Mouse (Mus musculus) midbrain, postnatal 0 days (tissue): ENCODE results near the gene Stam. TPM values are rescaled to one million over a fixed set of nuclear protein-coding genes. Genes with fewer than 3 reads are reported as not detected.

ENCODE experiments used
- ATAC-seq: fragments of 200-750 bp; cut with Nextera tagmentation; 2 replicates; pipeline ENCODE4 v1.8.0; 2017; ENCODE audit warnings: moderate number of reproducible peaks, mild to moderate bottlenecking, moderate TSS enrichment, moderate library complexity; ENCODE audit not compliant: low FRiP score
- DNase-seq: peaks from one replicate; pipeline ENCODE4 v3.0.0-alpha.2; 2015; ENCODE audit warnings: low spot score
- H3K27ac ChIP-seq: fragments of 300-500 bp; sonication (generic); 2 replicates; pipeline ENCODE4 v1.5.1; 2014; ENCODE audit warnings: low read depth, mild to moderate bottlenecking, low read length, mixed read lengths
- H3K27me3 ChIP-seq: fragments of 300-500 bp; sonication (generic); 2 replicates; pipeline ENCODE4 v1.6.1; 2014; ENCODE audit warnings: low read length, control low read depth, mixed read lengths; ENCODE audit not compliant: insufficient read depth
- H3K36me3 ChIP-seq: fragments of 300-500 bp; sonication (generic); 2 replicates; pipeline ENCODE4 v1.6.1; 2014; ENCODE audit warnings: low read length, control low read depth, mixed read lengths; ENCODE audit not compliant: insufficient read depth
- H3K4me1 ChIP-seq: fragments of 300-500 bp; sonication (generic); 2 replicates; pipeline ENCODE4 v1.6.1; 2014; ENCODE audit warnings: mild to moderate bottlenecking, control low read depth, antibody characterized with exemption, low read length, mixed read lengths; ENCODE audit not compliant: insufficient read depth
- H3K4me2 ChIP-seq: fragments of 300-500 bp; sonication (generic); 2 replicates; pipeline ENCODE4 v1.6.1; 2014; ENCODE audit warnings: low read depth, mild to moderate bottlenecking, low read length, mixed read lengths; ENCODE audit not compliant: poor library complexity, severe bottlenecking
- H3K4me3 ChIP-seq: fragments of 300-500 bp; sonication (generic); 2 replicates; pipeline ENCODE4 v1.5.1; 2014; ENCODE audit warnings: low read depth, mild to moderate bottlenecking, low read length, moderate library complexity
- H3K9ac ChIP-seq: fragments of 300-500 bp; sonication (generic); replicated peaks from 2 replicates; pipeline ENCODE4 v1.6.1; 2014; ENCODE audit warnings: mild to moderate bottlenecking, low read length, moderate library complexity, mixed read lengths; ENCODE audit not compliant: poor library complexity, severe bottlenecking
- H3K9me3 ChIP-seq: fragments of 300-500 bp; sonication (generic); 2 replicates; pipeline ENCODE4 v1.6.1; 2016; ENCODE audit warnings: low read length, control low read depth
- CTCF ChIP-seq: IDR thresholded peaks from 2 replicates; pipeline ENCODE4 v1.5.1; 2016; ENCODE audit warnings: antibody characterized with exemption, mild to moderate bottlenecking
- WGBS: fragments of 180-500 bp; shearing (Covaris S2); extraction: QIAGEN DNeasy Blood & Tissue Kit; methylation state at CpG from one replicate; pipeline ENCODE4 v1.1.7; 2014; 5-methylcytosine and 5-hydroxymethylcytosine counted together
- polyA plus RNA-seq: library from polyadenylated mRNA; unstranded; fragments of >200 nt; fragmentation: Nextera tagmentation; extraction: Ambion mirVana; gene quantifications from 2 replicates; pipeline ENCODE4 v1.2.1, GENCODE M21; 2015
- total RNA-seq: library from RNA; depleted of rRNA; stranded (reverse); fragments of >200 nt; gene quantifications from 2 replicates; pipeline ENCODE4 v1.2.3, GENCODE M21; 2014

Gene Stam
- total and polyA plus RNA-seq, 2 experiments from 2014 or later: 93.8 to 104 TPM

- DNase-seq: no peak
- no peak overlapping the region for H3K4me2 ChIP-seq
Observed at GRCm38 (mm10) chr2:14146913-14147312, 73.0 kb downstream of the Stam start.

GRCm38 (mm10) chr2:14150829-14151228 is 76.9 kb downstream of the Stam start:
- Histone ChIP-seq H3K9me3 (no peaks in the 10 kb centered on the region), H3K4me3 (no peak overlapping the region), H3K36me3 (no peaks in the 10 kb centered on the region), H3K9ac (no peak overlapping the region), H3K27me3 (no peaks in the 10 kb centered on the region), H3K27ac (no peak overlapping the region), H3K4me1 (no peaks in the 10 kb centered on the region), H3K4me2 (no peak overlapping the region)
- TF ChIP-seq CTCF: peak; percentile 61
- DNase-seq (peak; percentile 34), ATAC-seq (no peak)
- WGBS: 93% methylated on average over 2 of the region's 2 CpGs

More at GRCm38 (mm10) chr2:14146913-14147312, 73.0 kb downstream of the Stam start:
- 83% methylated on average over 2 of the region's 2 CpGs for WGBS
- Histone ChIP-seq H3K4me3 (no peak overlapping the region), H3K27me3 (no peaks in the 10 kb centered on the region), H3K9me3 (no peaks in the 10 kb centered on the region), H3K36me3 (peaks cover 17% of the 10 kb centered on the region; the same call in 1 of the 2 replicates), H3K4me1 (no peaks in the 10 kb centered on the region), H3K27ac (no peak overlapping the region), H3K9ac (no peak overlapping the region)
- peak; percentile 73 for TF ChIP-seq CTCF
- no peak for ATAC-seq

GRCm38 (mm10) chr2:14151854-14152253 is 78.0 kb downstream of the Stam start:
- 94% methylated on average over 6 of the region's 6 CpGs for WGBS

GRCm38 (mm10) chr2:14159047-14159446 is 85.1 kb downstream of the Stam start:
- WGBS: 77% methylated on average over 3 of the region's 3 CpGs
- no peak overlapping the region for H3K4me2 ChIP-seq
- no peak for DNase-seq

More at GRCm38 (mm10) chr2:14151854-14152253, 78.0 kb downstream of the Stam start:
- DNase-seq (no peak), ATAC-seq (no peak)
- Histone ChIP-seq H3K4me1 (no peaks in the 10 kb centered on the region), H3K36me3 (no peaks in the 10 kb centered on the region), H3K27ac (no peak overlapping the region), H3K4me3 (no peak overlapping the region), H3K9me3 (no peaks in the 10 kb centered on the region), H3K4me2 (no peak overlapping the region), H3K9ac (no peak overlapping the region), H3K27me3 (no peaks in the 10 kb centered on the region)
- TF ChIP-seq CTCF: no peak

GRCm38 (mm10) chr2:14159756-14160155 is 85.9 kb downstream of the Stam start:
- Histone ChIP-seq H3K4me1 (no peaks in the 10 kb centered on the region), H3K27ac (no peak overlapping the region), H3K27me3 (no peaks in the 10 kb centered on the region), H3K36me3 (no peaks in the 10 kb centered on the region), H3K9me3 (no peaks in the 10 kb centered on the region), H3K9ac (no peak overlapping the region), H3K4me3 (no peak overlapping the region), H3K4me2 (no peak overlapping the region)
- WGBS: 71% methylated on average over 2 of the region's 2 CpGs
- peak; percentile 57; the same call in 1 of the 2 replicates for ATAC-seq
- TF ChIP-seq CTCF: peak; percentile 65
- peak; percentile 22 for DNase-seq

More at GRCm38 (mm10) chr2:14159047-14159446, 85.1 kb downstream of the Stam start:
- Histone ChIP-seq H3K4me1 (no peaks in the 10 kb centered on the region), H3K9ac (no peak overlapping the region), H3K4me3 (no peak overlapping the region), H3K9me3 (no peaks in the 10 kb centered on the region), H3K27ac (no peak overlapping the region), H3K27me3 (no peaks in the 10 kb centered on the region), H3K36me3 (no peaks in the 10 kb centered on the region)
- TF ChIP-seq CTCF: no peak
- no peak for ATAC-seq

- no peaks in the 10 kb centered on the region for H3K4me1 ChIP-seq
- no peaks in the 10 kb centered on the region for H3K9me3 ChIP-seq
- H3K27ac ChIP-seq: no peak overlapping the region
- 71% methylated on average over 5 of the region's 5 CpGs for WGBS
- no peak overlapping the region for H3K9ac ChIP-seq
- no peak overlapping the region for H3K4me2 ChIP-seq
- ATAC-seq: no peak
- no peaks in the 10 kb centered on the region for H3K36me3 ChIP-seq
- DNase-seq: no peak
- no peak for TF ChIP-seq CTCF
- no peaks in the 10 kb centered on the region for H3K27me3 ChIP-seq
- no peak overlapping the region for H3K4me3 ChIP-seq
Observed at GRCm38 (mm10) chr2:14164459-14165030, 90.6 kb downstream of the Stam start.
